Mouse (Mus musculus) c-Kit-positive CD71-negative TER-119-negative erythroid progenitor cells, embryonic 14.5 days (primary cell): ENCODE measurements around the gene Nsun2.

Experiments used
- DNase-seq: peaks from one replicate; pipeline ENCODE4 v3.0.0-alpha.2; 2013; ENCODE audit warnings: low read depth

The Nsun2 gene

DNA sequence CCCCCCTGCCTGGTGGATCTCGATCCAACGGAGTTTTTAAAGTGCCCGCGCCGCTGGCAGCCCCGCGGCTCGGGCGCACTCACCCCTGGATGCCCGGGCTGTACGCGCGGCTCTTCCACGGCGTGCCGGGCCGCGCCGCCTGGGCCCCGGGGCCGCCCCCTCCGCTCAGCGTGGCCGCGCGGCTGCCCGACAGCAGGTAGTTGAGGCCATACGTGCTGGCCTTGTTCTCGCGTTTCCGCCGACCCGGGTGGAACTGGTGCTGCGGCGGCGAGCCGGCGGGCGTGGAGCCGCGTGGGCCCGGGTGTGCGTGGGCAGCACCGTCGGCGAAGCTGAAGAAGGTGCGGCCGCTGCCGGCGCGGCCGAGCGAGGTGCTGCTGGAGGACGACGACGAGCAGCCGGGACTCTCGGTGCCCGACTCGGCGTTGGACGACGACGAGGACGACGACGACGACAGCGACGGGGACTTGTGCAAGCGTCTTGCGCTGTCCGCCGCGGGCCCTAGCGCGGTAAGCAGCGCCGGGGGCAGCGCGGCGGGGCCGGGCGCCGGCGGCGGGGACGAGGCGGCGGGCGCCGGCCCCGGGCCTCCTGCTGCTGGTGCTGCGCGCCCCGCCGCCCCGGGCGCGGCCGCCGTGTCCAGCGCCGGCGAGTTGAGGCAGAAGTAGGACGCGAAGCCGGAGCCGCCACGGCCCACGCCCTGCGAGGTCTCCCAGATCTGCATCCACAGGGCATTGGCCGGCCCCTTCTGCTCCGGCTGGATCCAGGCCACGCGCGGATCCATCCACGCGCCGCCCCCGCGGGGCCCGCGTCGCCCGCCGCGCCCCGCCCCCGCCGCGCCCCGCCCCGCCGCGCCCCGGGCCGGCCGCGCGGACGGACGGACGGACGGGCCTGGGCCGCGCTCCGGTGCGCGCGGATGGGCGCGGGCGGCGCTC is at the start of gene Nsun2:
Nsun2 (plus strand) TSS at position 342 of the 929 bp plus-strand sequence.
- no peak for DNase-seq

DNA sequence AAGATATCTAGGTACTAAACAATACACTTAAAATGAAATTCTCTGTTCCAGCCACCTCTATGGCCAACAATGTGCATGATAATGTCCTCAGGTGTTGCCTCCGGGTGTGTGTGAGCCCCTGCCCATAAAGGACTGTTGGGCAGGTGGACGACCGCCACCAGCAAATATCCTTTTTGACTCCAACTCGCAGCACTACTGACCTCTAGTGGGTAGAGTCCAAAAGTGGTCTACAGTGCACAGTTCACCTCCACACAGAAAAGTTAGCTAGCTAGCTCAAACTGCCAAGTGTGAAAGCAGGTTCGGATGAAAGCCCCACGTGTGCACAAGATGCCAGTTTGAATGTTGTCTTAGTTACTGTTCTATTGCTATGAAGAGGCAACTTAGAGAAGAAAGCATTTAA is 48.2 kb upstream of the Nsun2 start:
- no peak for DNase-seq

DNA sequence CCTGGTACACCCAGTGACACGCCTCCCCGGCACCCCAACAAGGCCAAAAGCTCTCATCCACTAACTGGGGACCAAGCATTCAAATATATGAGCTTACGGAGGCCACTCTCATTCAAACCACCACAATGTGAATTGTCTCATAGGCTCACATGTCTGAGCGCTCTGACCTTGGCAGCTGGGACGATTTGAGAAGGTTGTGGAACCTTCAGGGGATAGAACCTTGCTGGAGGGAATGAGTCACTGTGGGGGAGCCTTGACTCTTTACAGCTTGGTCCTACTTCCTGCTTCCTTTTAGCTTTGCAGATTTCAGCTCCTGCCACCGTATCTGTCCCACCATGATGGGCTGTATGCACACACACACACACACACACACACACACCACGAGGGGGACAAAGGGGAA is 47.7 kb upstream of the Nsun2 start:
- no peak for DNase-seq

DNA sequence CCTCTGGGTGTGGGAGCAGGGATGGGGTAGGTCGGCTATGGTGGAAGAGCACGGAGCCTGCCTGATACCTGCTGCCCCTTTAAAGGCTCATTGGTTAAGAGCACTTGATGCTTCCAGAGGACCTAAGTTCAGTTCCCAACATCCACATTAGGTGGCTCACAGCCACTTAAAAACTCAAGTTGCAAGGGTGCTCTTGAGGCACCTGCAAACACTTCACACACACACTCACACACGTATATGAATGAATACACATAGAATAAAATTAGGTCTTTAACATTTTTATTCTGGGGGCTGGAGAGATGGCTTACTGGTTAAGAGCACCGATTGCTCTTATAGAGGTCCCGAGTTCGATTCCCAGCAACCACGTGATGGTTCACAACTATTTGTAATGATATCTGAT is 46.4 kb upstream of the Nsun2 start:
- no peak for DNase-seq

DNA sequence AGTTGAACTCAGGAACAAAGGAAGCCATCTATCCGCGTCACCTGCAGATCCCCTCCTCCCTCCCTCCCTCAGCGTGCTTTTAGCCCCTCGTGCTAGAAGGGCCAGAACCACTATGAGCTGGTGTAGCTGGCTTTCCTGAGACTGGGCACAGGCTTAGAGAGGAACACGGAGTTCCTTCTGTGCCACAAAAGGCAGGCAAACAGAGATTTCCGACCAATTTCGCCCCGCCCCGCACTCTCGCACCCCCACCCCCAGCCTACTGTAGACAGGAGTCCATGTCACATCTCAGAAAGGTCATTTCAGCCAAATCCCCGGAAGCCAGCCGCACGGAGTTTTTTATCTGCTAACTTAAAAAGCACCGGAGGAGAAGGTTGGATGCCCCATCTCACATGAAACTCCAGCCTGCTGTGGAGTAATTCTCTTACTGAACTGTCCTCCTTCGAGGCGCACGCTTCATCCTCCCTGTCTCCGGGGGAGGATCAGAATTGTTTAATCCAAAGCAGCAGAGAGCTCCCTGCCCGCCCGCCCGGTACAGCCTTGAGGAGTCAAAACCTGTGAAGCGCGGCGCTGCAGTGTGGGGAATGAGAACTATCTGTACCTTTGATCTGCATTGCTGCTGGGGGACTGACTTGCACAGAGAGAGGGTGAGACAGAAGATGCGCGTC is 45.8 kb upstream of the Nsun2 start:
- DNase-seq: no peak

DNA sequence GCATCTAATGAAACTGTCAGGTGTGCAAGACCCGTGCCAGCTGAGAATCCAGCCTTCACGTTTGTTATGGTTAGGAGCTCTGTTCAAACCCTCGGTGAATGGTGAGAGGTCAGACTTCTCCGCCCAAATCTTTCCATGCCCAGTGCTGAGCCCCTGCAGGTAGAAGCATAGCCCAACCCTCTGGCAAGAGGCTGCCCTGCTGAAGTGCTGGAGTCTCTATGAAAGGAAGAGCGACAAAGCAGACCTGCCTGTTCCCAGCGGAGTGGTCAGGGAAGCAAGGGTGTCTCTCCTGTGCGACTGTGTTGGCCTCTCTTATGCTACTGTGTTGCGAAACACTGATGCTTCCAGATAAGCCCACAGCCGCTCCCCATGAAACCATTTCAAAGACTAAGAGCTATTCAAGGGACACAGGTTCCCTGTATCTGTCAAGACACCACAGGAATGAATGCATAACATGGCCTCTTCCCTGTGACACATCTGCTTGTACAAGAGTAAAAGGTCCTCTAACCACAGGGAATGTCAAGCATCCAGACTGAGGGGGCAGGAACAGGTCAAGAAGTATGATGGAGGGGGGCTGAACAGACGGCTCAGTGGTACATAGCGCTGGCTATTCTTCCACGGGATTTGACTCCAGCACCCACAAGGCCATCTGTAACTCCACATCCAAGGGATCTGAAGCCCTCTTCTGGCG is 44.8 kb upstream of the Nsun2 start:
- DNase-seq: no peak

DNA sequence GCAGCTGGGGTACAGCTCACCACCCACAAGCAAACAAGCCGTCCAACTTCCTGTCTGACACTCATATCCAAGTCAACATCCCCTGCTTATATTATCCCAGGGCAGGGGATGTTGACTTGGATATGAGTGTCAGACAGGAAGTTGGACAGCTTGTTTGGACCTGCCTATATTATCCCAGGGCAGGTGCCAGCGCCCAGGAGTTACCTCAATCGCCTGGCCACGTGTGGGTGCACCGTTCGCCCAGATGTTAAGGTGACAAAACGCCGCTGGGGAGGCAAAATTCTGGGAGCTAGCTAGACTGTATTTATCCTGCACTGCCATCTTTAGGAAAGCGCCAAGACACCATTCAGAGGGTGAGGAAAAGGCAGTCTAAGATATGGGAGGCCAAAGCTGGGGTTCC is 43.8 kb upstream of the Nsun2 start:
- no peak for DNase-seq

DNA sequence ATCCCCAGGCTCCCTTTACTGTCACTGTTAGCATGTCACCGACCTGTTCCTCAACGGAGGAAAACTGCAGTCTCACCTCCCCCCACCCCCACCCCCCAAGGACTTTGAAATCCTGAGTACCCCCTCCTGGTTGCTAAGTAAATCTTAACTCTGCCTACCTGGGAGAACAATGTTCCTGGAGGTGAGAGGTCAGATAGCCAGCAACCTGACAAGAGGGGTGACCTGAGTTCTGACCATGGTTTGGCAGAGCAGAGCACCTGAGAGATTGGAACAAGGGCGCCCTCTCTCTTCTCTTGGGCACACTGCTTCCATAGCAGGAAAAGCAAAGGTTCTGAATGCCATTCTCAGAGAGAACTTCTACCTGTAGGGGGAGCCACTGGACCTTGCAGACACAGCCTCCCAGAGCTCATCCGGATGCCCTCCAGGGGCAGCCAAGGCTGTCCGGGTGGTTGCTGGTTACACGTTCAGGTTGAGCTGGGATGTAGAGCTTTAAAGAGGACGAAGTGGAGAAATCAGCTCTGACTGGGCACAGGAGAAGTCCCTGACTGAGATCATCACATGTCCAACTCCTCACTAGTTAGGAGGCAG is 40.6 kb upstream of the Nsun2 start:
- DNase-seq: peak; percentile 76

DNA sequence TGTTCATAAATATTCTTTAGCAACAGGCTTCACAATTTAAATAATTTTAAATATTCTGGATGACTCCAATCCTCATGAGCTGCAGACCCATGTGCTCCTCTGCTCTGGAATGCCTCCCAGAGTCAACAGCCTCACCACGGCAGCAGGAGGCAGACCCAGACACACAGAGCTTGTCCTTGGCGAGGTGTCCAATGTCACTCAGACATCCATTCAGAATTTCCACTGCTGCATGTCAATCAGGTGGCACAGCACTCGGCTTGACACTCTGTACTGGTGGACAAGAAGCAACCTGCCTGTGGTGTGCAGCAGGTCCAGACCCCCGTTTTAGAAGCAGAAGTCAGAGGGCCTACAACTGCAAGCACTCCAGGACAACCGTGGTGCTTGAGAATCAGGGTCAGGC is 35.3 kb upstream of the Nsun2 start:
- DNase-seq: no peak

DNA sequence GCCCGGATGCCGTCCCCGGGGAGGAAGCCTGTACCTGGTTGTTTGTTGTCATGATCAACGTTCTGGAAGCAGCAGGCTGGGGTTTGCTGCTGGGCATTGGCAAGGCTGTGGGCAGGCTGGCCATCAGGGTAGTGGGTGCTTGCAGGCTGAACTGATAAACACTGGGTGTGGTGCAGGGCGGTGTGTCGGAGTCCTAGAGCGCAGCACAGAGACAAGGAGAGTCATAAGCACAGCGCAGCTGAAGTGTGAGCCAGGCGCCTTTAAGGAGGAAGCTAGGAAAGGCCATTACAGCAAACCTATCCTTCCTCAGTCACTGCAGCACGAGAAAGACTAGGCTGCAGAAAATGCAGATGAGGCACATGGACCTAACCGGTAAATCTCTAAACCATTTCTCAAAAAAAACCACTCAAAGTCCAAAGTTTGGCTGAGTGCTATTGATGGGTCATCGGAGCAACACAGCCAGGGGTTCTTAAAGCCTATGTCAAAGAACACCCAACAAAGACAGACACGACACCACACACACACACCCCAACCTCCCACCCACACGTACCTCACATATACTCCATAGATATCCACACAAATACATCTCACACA is 31.3 kb upstream of the Nsun2 start:
- DNase-seq: no peak

DNA sequence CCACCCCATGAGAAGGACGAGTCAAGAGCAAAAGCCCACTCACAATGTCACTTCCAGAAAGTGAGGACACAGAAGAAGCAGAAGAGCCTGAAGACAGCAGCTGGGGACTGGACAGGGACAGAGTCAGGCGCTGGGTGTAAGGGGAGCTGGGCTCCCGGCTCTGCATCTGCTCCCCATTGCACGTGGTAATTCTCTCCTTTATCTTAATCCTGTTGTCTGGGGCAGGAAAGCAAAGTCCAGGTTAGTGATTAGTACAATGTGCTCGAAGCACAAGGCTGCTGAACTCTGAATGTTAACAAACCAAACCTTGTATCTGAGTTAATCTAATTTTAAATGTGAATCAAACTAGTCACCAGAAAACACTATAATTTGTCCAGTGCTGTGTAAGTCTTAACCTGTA is 30.7 kb upstream of the Nsun2 start:
- no peak for DNase-seq

DNA sequence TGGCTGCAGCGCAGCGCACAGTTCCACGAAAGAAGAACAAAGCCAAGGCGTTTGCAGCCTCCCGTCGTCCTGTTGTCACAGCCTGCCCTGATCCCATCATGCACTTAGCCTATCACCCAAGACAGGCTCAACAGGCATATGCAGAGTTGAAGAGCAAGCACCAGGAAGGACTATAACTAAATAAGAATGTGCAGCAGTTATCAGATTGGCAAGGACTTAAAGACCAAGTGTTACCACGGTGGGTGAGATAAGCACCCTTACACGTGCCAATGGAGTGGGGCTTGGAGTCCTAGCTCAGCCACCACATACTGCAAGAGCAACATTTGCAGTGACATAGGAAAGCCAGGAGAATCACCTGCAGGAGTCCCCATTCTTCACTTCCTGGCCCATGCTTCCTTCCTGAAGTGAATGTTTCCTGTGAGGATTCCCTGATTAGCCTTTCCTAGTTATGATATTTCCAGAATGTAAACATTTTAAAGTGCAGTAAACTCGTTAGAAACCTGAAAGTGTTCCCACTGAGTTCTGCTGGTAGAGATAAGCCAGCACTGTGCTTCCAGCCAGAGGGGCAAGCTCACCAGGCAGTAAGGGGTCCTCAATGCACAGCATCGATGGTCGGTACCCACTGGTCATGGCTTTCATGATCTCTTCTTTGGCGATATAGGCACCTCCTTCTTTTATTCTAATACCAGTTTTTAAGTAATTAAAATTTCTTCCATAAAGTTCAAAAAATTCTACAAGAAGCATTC is 27.0 kb upstream of the Nsun2 start:
- DNase-seq: no peak

DNA sequence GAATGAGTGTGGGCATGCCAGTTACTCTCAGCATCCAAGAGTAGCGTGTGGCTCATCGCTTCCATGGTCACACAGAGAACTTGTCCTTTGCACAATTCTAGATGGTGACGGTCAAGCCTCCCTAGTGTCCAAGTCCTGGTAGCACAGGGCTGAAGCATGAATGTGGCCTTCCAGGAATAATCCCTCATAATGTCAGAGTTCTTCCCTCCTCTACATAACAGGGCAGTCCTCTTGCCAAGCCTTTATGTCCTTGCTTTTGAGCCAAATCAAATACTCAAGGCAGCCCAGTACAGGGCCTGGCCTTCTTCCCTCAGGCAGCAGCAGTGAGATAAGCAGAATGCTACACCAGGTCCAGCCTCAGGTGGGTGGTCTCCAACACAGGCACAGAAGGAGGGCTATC is 25.9 kb upstream of the Nsun2 start:
- DNase-seq: no peak

DNA sequence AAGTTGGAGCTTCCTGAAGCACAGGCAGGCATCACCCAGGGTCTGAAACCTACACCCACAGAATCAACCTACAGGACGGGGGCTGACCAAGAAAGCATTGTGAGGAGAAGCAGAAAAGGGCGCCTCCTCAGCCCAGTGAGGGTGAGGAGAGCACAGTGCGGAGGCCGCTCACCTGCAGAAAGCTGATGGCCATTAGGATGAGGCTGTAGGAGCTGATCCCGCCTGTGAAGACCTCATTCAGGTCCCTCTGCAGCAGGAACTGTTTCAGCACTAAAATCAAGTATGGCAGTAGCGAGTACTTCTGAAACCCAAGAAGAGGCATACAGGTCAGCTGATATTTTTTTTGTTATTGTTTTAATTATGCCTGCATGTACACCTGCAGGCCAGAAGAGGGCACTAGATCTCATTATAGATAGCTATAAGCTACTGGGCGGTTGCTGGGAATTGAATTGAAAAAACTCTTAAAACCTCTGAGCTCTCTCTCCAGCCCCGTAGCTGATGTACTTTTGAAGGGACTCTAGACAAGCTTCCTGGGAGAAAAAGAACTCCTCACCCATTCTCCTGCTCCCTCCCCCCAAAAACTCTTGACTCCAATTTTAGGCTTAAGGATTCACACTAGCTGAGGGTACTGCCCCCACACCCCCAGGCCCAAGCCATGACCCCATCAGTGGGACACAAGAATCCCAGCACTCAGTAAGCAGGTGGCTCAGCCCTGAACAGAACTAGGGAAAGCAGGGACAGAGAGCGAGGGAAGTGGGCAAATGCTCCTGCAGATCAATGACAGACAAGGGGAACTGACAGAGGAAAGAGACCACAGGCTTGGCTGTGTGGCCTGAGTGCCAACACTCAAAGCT is 23.9 kb upstream of the Nsun2 start:
- no peak for DNase-seq

DNA sequence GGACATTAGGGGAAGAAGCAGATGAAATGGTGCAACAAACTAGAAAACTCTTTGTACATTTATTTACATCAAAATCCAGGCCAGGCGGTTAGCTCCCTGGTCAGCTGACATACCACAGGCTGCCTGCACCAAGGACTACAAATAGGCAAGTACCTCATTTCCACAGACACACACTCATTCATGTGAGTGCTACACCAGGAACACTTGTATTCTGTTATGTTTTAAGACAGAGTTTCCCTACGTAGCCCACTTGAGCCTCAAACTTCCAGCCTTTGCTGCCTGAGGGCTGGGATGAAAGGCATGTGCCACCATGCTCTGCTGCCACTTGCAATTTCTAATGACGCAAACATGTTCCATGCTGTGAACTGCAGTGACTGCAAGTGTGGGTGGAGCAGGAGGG is 18.5 kb upstream of the Nsun2 start:
- DNase-seq: no peak

DNA sequence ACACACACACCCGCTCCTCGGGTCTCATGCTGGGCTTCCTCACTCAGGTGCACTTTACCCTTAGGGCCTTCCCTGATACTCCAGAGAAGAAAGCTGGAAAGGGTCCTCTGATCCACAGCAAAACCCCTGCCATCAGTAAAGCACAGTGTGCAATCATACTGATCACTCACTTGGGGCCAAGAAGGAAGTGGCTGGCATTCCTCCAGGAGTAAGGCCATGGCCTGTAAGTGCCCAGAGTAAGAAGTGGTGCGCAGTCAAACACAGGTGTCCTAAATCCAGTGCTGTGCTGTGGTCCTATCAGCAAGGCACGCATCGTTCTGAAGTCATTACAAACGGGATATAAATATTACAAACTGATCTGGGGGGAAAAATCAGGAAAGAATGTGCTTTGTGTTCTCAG is 16.1 kb upstream of the Nsun2 start:
- no peak for DNase-seq

DNA sequence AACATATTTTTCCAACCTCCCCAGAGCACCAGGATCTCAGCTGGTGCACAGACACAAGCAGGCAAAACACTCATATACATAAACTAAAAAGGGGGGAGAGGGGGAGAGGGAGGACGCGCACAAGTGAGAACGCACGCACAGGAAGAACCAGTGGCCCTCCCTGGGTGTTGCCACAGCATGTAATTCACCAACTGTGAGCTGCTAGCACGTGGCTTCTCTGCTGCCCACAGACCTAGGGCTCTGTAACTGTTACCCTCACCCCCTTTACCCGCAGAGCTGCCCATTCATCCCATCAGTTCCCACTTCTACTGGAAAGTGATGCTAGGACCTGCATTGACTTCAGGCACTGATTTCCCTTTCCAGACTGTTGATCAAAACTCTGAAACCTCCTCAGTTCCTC is 14.4 kb upstream of the Nsun2 start:
- no peak for DNase-seq

DNA sequence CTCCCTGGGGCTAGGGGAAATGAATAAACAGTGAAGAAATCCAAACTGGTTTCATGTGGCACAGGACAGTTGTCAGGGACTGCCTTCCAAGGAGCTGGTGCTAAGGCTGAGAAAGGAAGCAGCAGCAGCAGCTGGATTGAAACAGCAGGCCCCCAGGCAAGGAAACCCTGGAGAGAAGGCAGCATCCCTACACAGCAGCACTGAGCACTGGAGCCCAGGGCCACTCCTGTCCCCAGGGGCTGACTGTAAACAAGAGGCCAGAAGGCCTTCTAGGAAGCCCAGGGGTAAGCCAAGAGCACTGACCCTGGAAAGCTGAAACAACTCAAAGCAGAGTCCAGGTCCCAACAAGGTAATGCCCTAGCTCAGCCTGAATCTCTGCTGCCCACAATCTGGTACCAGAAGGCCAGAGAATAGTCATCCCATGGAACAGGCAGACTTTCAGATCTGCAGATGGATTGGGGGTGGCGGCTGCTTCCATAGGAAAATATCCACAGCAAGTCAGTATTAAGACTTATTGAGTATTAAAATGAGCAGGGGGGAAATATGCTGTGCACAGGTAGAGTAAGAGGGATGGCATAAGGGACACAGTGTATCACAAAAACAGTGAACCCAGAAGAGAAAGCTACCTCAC is 11.3 kb upstream of the Nsun2 start:
- no peak for DNase-seq

DNA sequence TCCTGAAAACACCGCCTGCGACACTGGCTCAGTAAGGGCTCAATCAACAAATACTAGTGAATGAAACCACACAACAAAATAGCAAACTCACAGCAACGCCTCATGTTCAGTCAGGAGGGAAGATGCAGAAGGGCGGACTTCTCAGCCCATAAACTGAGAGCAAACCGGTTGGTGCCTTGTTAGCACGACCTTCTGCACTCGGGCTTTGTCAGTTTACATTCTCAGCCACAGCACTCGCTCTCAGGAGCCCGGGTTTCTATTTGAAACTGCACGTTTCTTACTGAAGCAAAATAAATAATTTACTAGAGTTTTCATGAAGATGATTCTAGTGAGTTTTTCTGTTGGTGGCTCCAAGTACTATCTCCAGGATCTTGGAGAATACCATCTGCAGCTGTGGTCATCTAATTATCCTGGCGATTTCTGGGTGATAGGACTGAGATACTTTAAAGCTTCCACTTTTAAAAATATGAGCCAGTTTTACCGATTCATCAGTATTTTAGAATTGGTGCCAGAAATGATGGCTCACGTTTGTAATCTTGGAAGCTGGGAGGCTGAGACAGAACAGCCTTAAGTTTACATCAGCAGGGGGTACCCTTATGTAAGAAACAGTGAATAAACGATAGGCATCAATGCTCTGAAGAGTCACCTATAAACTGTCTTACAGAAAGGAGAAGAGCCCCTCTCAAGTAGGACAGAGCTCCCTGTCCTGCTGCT is 9.9 kb upstream of the Nsun2 start:
- no peak for DNase-seq
